Mouse (Mus musculus): ENCODE data around the gene Myo9b. TPM values are rescaled to one million over a fixed set of nuclear protein-coding genes. Genes with fewer than 3 reads are reported as not detected.

Myo9b gene
- total and polyA plus RNA-seq, 2 experiments: 7.6 to 8.6 TPM

DNA sequence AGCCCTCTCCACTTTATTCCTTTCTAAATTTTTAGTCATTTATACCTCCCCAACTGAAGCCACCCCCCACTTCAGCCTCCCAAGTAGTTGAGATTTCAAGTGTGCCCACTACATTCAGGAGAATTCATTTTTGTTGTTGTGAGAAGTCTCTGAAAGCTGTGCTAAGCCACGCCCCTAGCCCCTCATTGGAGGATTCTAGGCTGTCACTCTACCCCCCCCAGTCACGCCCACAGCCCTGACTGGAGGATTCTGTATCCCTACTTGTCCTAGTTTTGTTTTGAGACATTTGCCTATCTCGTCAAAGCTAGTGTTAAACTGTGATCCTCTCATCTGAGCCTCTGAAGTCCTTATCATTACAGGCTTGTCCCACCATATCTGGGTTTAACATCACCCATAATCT, 120.4 kb downstream of the Myo9b start:
- Histone ChIP-seq H3K79me2 (ENCODE audit: control insufficient read depth, insufficient read depth, low read length) (peaks cover 10% of the 10 kb centered on the region; the same call in 1 of the 2 replicates), H3K27ac (replicated peaks; ENCODE audit: insufficient read depth, low read depth, low read length) (peak overlapping the region; percentile 43), H3K9ac (ENCODE audit: low read depth, low read length) (no peak overlapping the region), H3K4me3 (ENCODE audit: insufficient read depth, low read depth, low read length) (peak overlapping the region; percentile 4; the same call in 1 of the 2 replicates), H3K27me3 (ENCODE audit: control insufficient read depth, insufficient read depth, low read length) (no peaks in the 10 kb centered on the region), H3K36me3 (ENCODE audit: control insufficient read depth, insufficient read depth, low read length) (no peaks in the 10 kb centered on the region), H3K4me1 (ENCODE audit: control insufficient read depth, insufficient read depth, low read length) (peaks cover 14% of the 10 kb centered on the region)
- TF ChIP-seq POLR2A (IDR thresholded peaks at IDR 0.05; ENCODE audit: extremely low read depth, insufficient read depth, low read length): no peak
- TF ChIP-seq CTCF (IDR thresholded peaks at IDR 0.05; ENCODE audit: low read depth, low read length): no peak
- WGBS: 20% methylated on average over 3 of the region's 3 CpGs
- DNase-seq (ENCODE audit: extremely low read depth, low read depth, low spot score): peak; percentile 66

DNA sequence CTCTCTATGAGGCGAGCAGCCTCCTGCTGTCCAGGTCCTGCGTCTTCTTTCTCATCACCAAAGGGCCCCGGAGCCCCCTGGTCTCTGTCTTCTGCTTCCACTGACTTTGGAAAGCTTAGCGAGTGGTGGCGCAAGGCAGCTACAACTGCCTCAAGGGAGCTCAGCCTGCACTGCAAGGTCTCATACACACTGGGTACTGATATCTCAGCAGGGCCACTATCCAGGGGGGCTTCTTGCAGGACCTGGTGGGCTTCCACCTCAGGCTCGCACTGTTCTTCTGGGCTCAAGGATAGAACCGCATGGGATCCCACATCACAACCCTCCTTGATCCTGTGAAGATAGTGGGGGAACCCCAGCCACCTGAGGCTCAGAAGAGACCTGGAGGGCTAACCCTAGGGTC, 122.0 kb downstream of the Myo9b start:
- H3K27me3 ChIP-seq (ENCODE audit: control insufficient read depth, insufficient read depth, low read length): no peaks in the 10 kb centered on the region
- peaks cover 10% of the 10 kb centered on the region; the same call in 1 of the 2 replicates for H3K79me2 ChIP-seq (ENCODE audit: control insufficient read depth, insufficient read depth, low read length)
- 86% methylated on average over 7 of the region's 7 CpGs for WGBS
- TF ChIP-seq POLR2A (IDR thresholded peaks at IDR 0.05; ENCODE audit: extremely low read depth, insufficient read depth, low read length): no peak
- no peak for TF ChIP-seq CTCF (IDR thresholded peaks at IDR 0.05; ENCODE audit: low read depth, low read length)
- H3K9ac ChIP-seq (ENCODE audit: low read depth, low read length): peak overlapping the region; percentile 72
- peak overlapping the region; percentile 84 for H3K27ac ChIP-seq (replicated peaks; ENCODE audit: insufficient read depth, low read depth, low read length)
- peak overlapping the region; percentile 69 for H3K4me3 ChIP-seq (ENCODE audit: insufficient read depth, low read depth, low read length)
- peaks cover 14% of the 10 kb centered on the region for H3K4me1 ChIP-seq (ENCODE audit: control insufficient read depth, insufficient read depth, low read length)
- DNase-seq (ENCODE audit: extremely low read depth, low read depth, low spot score): no peak
- H3K36me3 ChIP-seq (ENCODE audit: control insufficient read depth, insufficient read depth, low read length): peaks cover 2% of the 10 kb centered on the region; the same call in 1 of the 2 replicates

DNA sequence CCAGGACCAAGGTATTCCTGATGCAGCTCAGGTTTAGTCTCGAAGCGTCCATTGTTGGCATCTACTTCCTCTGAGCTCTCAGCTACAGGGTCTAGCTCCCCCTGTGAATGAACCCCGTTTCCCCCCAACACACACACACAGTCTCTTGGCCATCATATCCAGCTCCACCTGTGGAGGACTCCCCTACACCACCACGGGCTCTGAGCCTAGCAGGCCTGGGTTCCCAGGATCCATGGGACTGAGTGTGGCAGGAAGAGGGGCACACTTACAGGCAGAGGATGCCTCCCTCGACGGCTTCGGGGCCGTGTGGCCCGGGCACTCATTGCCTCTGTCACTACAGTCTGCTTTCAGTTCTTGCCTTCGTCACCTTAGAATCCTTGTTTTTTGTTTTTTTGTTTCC, 122.6 kb downstream of the Myo9b start:
- peak overlapping the region; percentile 69 for H3K4me3 ChIP-seq (ENCODE audit: insufficient read depth, low read depth, low read length)
- H3K36me3 ChIP-seq (ENCODE audit: control insufficient read depth, insufficient read depth, low read length): peaks cover 2% of the 10 kb centered on the region; the same call in 1 of the 2 replicates
- 81% methylated on average over 10 of the region's 10 CpGs for WGBS
- TF ChIP-seq POLR2A (IDR thresholded peaks at IDR 0.05; ENCODE audit: extremely low read depth, insufficient read depth, low read length) (no peak), CTCF (IDR thresholded peaks at IDR 0.05; ENCODE audit: low read depth, low read length) (no peak)
- H3K9ac ChIP-seq (ENCODE audit: low read depth, low read length): peak overlapping the region; percentile 72
- no peaks in the 10 kb centered on the region for H3K27me3 ChIP-seq (ENCODE audit: control insufficient read depth, insufficient read depth, low read length)
- peaks cover 10% of the 10 kb centered on the region; the same call in 1 of the 2 replicates for H3K79me2 ChIP-seq (ENCODE audit: control insufficient read depth, insufficient read depth, low read length)
- peaks cover 12% of the 10 kb centered on the region for H3K4me1 ChIP-seq (ENCODE audit: control insufficient read depth, insufficient read depth, low read length)
- peak overlapping the region; percentile 84 for H3K27ac ChIP-seq (replicated peaks; ENCODE audit: insufficient read depth, low read depth, low read length)
- no peak for DNase-seq (ENCODE audit: extremely low read depth, low read depth, low spot score)

DNA sequence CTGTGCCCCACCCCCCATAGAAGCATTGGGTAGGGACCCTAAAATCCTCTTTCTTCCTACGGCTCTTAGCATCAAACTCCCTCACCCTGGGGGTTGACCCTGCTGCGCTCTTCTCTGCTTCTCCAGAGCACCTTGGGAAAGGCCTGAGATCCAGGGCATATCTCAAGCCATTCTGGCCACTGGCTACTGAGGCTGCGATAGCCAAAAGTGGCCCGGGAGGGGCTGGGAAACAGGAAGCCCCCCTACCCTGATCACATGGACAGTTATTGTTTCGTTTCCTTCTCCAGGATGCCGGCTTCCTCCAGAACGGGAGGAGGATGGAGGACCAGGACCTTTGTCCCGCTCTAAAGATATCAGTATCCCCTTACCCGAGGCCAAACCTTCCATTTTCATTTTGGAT, 123.1 kb downstream of the Myo9b start, which contains the start of gene Ushbp1:
Ushbp1 (minus strand) TSS at position 174 of the 400 bp plus-strand sequence.
- DNase-seq (ENCODE audit: extremely low read depth, low read depth, low spot score): no peak
- H3K4me1 ChIP-seq (ENCODE audit: control insufficient read depth, insufficient read depth, low read length): peaks cover 12% of the 10 kb centered on the region
- peaks cover 2% of the 10 kb centered on the region; the same call in 1 of the 2 replicates for H3K36me3 ChIP-seq (ENCODE audit: control insufficient read depth, insufficient read depth, low read length)
- H3K4me3 ChIP-seq (ENCODE audit: insufficient read depth, low read depth, low read length): peak within 1 kb of the TSS; percentile 69
- no peaks in the 10 kb centered on the region for H3K27me3 ChIP-seq (ENCODE audit: control insufficient read depth, insufficient read depth, low read length)
- peak within 1 kb of the TSS; percentile 84 for H3K27ac ChIP-seq (replicated peaks; ENCODE audit: insufficient read depth, low read depth, low read length)
- WGBS: 83% methylated on average over 9 of the region's 9 CpGs
- peaks cover 10% of the 10 kb centered on the region; the same call in 1 of the 2 replicates for H3K79me2 ChIP-seq (ENCODE audit: control insufficient read depth, insufficient read depth, low read length)
- peak within 1 kb of the TSS; percentile 72 for H3K9ac ChIP-seq (ENCODE audit: low read depth, low read length)
- TF ChIP-seq POLR2A (IDR thresholded peaks at IDR 0.05; ENCODE audit: extremely low read depth, insufficient read depth, low read length) (0 out of 2 replicates have a peak, but pooled peaks have one; percentile 24), CTCF (IDR thresholded peaks at IDR 0.05; ENCODE audit: low read depth, low read length) (no peak)

DNA sequence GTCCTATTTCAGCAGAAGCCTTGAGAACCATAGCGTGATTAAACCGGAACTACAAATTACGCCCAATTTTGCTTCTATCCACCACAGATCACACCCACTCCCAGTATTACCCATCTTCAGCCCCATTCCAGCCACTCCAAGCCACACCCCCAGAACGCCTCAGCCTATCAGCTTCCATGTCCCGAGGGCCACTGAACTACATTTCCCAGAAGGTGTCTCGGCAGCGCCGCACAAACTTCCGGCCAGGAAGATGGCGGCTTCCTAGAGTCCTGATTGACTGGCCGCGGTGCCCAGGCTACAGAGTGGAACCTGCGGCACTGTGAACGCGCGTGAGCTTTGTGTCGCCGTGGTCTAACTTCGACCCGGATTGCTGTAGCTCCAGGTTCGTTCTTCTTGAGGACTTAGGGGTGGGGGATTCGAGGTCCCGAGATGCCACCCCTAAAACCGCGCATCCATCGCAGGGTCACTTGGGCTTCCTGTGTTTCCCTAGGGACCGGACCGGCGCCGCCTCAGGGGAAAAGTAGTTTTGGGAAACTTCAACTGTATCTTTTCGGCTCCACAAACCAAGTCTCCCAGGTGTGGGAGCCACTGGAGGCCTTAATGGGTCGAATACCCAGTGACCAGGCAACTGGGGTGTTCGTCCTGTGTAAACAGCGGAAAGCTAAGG, 124.3 kb downstream of the Myo9b start, which contains the start of gene Babam1:
Babam1 (plus strand) TSS at position 223 of the 667 bp plus-strand sequence.
- no peaks in the 10 kb centered on the region for H3K27me3 ChIP-seq (ENCODE audit: control insufficient read depth, insufficient read depth, low read length)
- peaks cover 12% of the 10 kb centered on the region for H3K4me1 ChIP-seq (ENCODE audit: control insufficient read depth, insufficient read depth, low read length)
- peak within 1 kb of the TSS; percentile 83 for H3K4me3 ChIP-seq (ENCODE audit: insufficient read depth, low read depth, low read length)
- under 1% methylated on average over 34 of the region's 34 CpGs for WGBS
- DNase-seq (ENCODE audit: extremely low read depth, low read depth, low spot score): peak; percentile 100
- TF ChIP-seq CTCF (IDR thresholded peaks at IDR 0.05; ENCODE audit: low read depth, low read length) (no peak), POLR2A (IDR thresholded peaks at IDR 0.05; ENCODE audit: extremely low read depth, insufficient read depth, low read length) (peak; percentile 15; the same call in 1 of the 2 replicates)
- peaks cover 10% of the 10 kb centered on the region; the same call in 1 of the 2 replicates for H3K79me2 ChIP-seq (ENCODE audit: control insufficient read depth, insufficient read depth, low read length)
- H3K27ac ChIP-seq (replicated peaks; ENCODE audit: insufficient read depth, low read depth, low read length): peak within 1 kb of the TSS; percentile 72
- H3K36me3 ChIP-seq (ENCODE audit: control insufficient read depth, insufficient read depth, low read length): peaks cover 2% of the 10 kb centered on the region; the same call in 1 of the 2 replicates
- H3K9ac ChIP-seq (ENCODE audit: low read depth, low read length): peak within 1 kb of the TSS; percentile 79
